Mouse (Mus musculus): ENCODE data around the gene Atp2a2.

Gene Atp2a2

GRCm38 (mm10) chr5:122502077-122502941 is at the start of gene Atp2a2:
Gene Atp2a2, minus strand, starts transcription at chr5:122502225.
- DNase-seq (ENCODE audit: low read depth, low spot score): peak; percentile 93
- no peaks in the 10 kb centered on the region for H3K27me3 ChIP-seq (ENCODE audit: control insufficient read depth, insufficient read depth, low read length, poor library complexity, severe bottlenecking)

DNA sequence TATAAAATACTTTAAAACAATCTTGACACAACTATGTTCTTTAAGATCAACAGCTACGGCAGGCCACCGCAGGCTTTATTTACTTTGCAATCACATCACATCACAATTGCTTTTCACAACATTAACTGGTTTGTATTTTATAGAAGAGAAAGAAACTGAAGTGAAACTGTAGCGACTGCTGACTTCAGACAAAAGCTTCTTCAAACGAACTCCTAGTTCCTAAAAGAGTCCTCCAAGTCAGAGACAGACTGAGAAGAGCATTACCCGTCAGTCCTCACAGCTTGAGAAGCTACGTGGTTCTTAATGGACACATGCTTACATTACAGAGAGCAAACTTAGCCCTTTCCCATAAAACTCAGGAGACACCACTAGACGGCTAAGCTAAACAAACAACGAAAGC is 48.4 kb upstream of the Atp2a2 start:
- Histone ChIP-seq H3K27me3 (ENCODE audit: control insufficient read depth, insufficient read depth, low read length, poor library complexity, severe bottlenecking) (no peaks in the 10 kb centered on the region), H3K36me3 (ENCODE audit: control insufficient read depth, insufficient read depth, low read length, poor library complexity, severe bottlenecking) (no peaks in the 10 kb centered on the region)
- no peak for DNase-seq (ENCODE audit: low read depth, low spot score)

More at GRCm38 (mm10) chr5:122502077-122502941, at the start of gene Atp2a2:
- peaks cover 2% of the 10 kb centered on the region for H3K36me3 ChIP-seq (ENCODE audit: control insufficient read depth, insufficient read depth, low read length, poor library complexity, severe bottlenecking)

- peak; percentile 6 for DNase-seq (ENCODE audit: low read depth, low spot score)
- H3K36me3 ChIP-seq (ENCODE audit: control insufficient read depth, insufficient read depth, low read length, poor library complexity, severe bottlenecking): no peaks in the 10 kb centered on the region
- H3K27me3 ChIP-seq (ENCODE audit: control insufficient read depth, insufficient read depth, low read length, poor library complexity, severe bottlenecking): no peaks in the 10 kb centered on the region
Measured at GRCm38 (mm10) chr5:122548671-122549070, 46.6 kb upstream of the Atp2a2 start.

DNA sequence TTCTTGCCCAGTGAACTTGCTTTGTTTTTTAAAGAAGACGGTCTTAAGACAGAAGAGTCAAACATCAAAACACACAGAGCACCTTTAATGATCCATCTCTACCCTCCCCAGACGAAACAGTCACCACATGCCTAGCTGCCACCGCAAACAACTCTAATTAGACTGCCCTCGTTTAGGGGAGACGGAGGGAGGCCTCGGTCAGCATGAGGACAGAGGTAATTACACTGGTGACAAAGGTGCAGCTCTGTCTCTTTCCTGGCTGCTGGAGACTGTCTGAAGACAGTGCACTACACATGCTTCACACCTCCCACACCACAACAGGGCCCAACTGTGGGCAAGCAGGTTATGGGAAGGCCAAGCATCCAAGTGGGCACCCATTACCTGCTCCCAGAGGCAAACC is 45.8 kb upstream of the Atp2a2 start:
- no peaks in the 10 kb centered on the region for H3K27me3 ChIP-seq (ENCODE audit: control insufficient read depth, insufficient read depth, low read length, poor library complexity, severe bottlenecking)
- no peaks in the 10 kb centered on the region for H3K36me3 ChIP-seq (ENCODE audit: control insufficient read depth, insufficient read depth, low read length, poor library complexity, severe bottlenecking)
- no peak for DNase-seq (ENCODE audit: low read depth, low spot score)

- H3K27me3 ChIP-seq (ENCODE audit: control insufficient read depth, insufficient read depth, low read length, poor library complexity, severe bottlenecking): no peaks in the 10 kb centered on the region
- H3K36me3 ChIP-seq (ENCODE audit: control insufficient read depth, insufficient read depth, low read length, poor library complexity, severe bottlenecking): no peaks in the 10 kb centered on the region
- peak; percentile 26 for DNase-seq (ENCODE audit: low read depth, low spot score)
Measured at GRCm38 (mm10) chr5:122547251-122547714, 45.3 kb upstream of the Atp2a2 start.

DNA sequence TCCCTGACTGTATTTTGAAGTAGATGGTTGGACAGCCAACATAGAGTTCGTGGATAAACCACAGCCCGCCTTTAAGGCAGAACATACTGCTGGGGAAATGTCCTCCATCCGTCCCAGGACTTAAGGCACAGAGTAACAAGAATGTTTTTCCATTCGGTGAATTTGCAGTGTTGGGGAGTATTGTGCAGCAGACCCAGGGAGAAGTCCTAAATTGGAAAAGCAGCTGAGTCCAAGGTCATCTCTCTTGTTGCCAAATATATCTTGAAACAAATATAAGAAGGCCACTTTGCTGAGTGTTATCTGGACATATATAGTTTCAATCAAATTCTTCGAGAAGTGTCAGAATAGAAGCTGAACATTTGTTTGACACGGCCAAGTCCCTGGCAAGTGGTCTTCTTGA is 41.4 kb upstream of the Atp2a2 start:
- Histone ChIP-seq H3K36me3 (ENCODE audit: control insufficient read depth, insufficient read depth, low read length, poor library complexity, severe bottlenecking) (no peaks in the 10 kb centered on the region), H3K27me3 (ENCODE audit: control insufficient read depth, insufficient read depth, low read length, poor library complexity, severe bottlenecking) (no peaks in the 10 kb centered on the region)
- DNase-seq (ENCODE audit: low read depth, low spot score): no peak

- DNase-seq (ENCODE audit: low read depth, low spot score): no peak
- H3K36me3 ChIP-seq (ENCODE audit: control insufficient read depth, insufficient read depth, low read length, poor library complexity, severe bottlenecking): no peaks in the 10 kb centered on the region
Measured at GRCm38 (mm10) chr5:122541871-122542270, 39.8 kb upstream of the Atp2a2 start.

GRCm38 (mm10) chr5:122538077-122538476 is 36.1 kb upstream of the Atp2a2 start:
- Histone ChIP-seq H3K27me3 (ENCODE audit: control insufficient read depth, insufficient read depth, low read length, poor library complexity, severe bottlenecking) (no peaks in the 10 kb centered on the region), H3K36me3 (ENCODE audit: control insufficient read depth, insufficient read depth, low read length, poor library complexity, severe bottlenecking) (no peaks in the 10 kb centered on the region)
- no peak for DNase-seq (ENCODE audit: low read depth, low spot score)

More at GRCm38 (mm10) chr5:122541871-122542270, 39.8 kb upstream of the Atp2a2 start:
- no peaks in the 10 kb centered on the region for H3K27me3 ChIP-seq (ENCODE audit: control insufficient read depth, insufficient read depth, low read length, poor library complexity, severe bottlenecking)

DNA sequence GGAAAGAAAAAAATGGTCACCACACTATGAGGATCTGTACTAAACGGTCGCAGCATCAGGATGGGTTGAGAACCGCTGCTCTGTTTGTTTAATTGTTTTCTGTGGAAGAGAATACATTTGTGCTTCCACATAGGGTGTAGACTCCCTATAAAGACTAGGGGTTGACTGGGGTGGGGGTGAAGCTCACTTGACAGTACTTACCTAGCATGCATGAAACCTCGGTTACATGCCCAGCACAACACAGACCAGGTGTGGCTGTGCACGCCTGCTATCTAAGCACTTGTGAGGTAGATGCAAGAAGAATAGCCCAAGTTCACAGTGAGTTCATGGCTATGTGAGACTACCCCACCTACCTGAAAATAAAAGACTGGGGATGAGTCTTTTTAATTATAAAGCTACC is 35.6 kb upstream of the Atp2a2 start:
- DNase-seq (ENCODE audit: low read depth, low spot score): no peak
- no peaks in the 10 kb centered on the region for H3K36me3 ChIP-seq (ENCODE audit: control insufficient read depth, insufficient read depth, low read length, poor library complexity, severe bottlenecking)
- no peaks in the 10 kb centered on the region for H3K27me3 ChIP-seq (ENCODE audit: control insufficient read depth, insufficient read depth, low read length, poor library complexity, severe bottlenecking)

DNA sequence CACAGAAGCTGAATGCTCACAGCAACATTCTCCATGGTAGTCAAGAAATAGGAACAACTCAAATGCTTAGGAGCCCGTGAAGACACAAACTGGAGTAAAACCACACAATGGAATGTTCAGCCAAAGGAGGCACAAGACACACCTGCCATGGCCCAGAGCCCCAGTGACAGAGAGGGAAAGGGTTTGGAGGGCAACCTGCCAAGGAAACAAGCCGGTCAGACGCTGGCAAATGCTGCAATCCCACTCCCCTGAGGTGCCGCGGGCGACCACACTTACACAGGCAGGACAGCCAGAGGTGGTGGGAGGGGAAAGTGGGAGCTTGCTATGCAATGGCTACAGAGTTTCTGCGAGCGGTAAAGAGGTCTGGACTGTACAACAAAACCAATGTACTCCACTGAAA is 31.9 kb upstream of the Atp2a2 start:
- DNase-seq (ENCODE audit: low read depth, low spot score): no peak
- H3K36me3 ChIP-seq (ENCODE audit: control insufficient read depth, insufficient read depth, low read length, poor library complexity, severe bottlenecking): no peaks in the 10 kb centered on the region
- no peaks in the 10 kb centered on the region for H3K27me3 ChIP-seq (ENCODE audit: control insufficient read depth, insufficient read depth, low read length, poor library complexity, severe bottlenecking)

DNA sequence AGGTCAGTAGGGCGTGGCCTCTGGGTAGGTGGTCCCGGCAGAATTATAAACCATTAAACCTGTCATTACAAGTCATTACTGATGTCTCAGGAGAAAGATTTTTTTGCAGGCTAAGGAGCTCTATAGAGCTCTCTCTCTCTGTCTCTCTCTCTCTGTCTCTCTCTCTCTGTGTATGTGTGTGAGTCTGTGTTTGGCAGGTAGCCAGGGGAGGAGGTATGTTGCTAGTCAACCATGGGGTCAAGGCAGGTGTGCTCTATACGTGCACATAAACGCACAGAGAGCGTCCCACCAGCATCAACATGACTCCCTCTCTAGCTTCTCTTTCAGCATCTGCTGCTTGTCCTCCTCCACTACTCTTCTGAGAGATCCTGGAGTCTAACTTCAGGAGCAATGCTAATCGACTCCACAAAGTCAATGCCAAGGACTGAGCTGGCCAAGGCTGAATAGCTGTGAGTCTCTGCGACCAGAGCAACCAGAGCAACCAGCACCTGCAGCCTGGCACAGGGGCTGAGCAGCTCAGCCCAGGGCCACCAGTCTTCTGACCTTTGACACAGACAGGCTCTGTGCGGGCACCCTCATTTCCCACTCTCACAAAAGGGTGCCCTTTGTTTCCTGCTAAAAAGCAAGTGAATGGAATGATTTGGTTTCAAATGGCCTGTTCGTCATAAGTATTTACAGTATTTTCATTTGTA is 28.0 kb upstream of the Atp2a2 start:
- DNase-seq (ENCODE audit: low read depth, low spot score): no peak
- Histone ChIP-seq H3K36me3 (ENCODE audit: control insufficient read depth, insufficient read depth, low read length, poor library complexity, severe bottlenecking) (no peaks in the 10 kb centered on the region), H3K27me3 (ENCODE audit: control insufficient read depth, insufficient read depth, low read length, poor library complexity, severe bottlenecking) (no peaks in the 10 kb centered on the region)

GRCm38 (mm10) chr5:122529316-122529715 is 27.3 kb upstream of the Atp2a2 start:
- no peaks in the 10 kb centered on the region for H3K36me3 ChIP-seq (ENCODE audit: control insufficient read depth, insufficient read depth, low read length, poor library complexity, severe bottlenecking)
- DNase-seq (ENCODE audit: low read depth, low spot score): no peak
- H3K27me3 ChIP-seq (ENCODE audit: control insufficient read depth, insufficient read depth, low read length, poor library complexity, severe bottlenecking): no peaks in the 10 kb centered on the region

- no peaks in the 10 kb centered on the region for H3K27me3 ChIP-seq (ENCODE audit: control insufficient read depth, insufficient read depth, low read length, poor library complexity, severe bottlenecking)
- no peak for DNase-seq (ENCODE audit: low read depth, low spot score)
- H3K36me3 ChIP-seq (ENCODE audit: control insufficient read depth, insufficient read depth, low read length, poor library complexity, severe bottlenecking): no peaks in the 10 kb centered on the region
Measured at GRCm38 (mm10) chr5:122528591-122528990, 26.6 kb upstream of the Atp2a2 start.

DNA sequence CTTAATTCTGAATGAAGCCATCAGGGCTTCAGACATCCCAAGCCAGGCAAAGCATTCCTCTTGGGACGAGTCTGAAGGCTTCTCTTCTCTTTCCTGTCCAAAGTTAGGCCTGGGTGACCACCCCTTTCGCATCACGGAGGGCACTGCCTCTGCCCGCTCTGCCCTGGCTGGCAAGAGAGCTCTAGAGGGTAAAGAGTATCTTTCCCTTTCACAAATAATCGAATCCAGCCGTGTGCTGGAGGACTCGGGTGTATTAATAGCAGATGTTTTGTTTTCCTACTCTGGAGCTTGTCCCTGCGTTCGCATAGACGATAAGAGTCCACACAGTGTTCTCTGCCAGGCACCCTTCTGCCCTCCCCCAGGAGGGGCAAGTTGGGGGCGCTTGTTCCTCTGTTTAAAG is 25.7 kb upstream of the Atp2a2 start:
- H3K27me3 ChIP-seq (ENCODE audit: control insufficient read depth, insufficient read depth, low read length, poor library complexity, severe bottlenecking): no peaks in the 10 kb centered on the region
- DNase-seq (ENCODE audit: low read depth, low spot score): no peak
- no peaks in the 10 kb centered on the region for H3K36me3 ChIP-seq (ENCODE audit: control insufficient read depth, insufficient read depth, low read length, poor library complexity, severe bottlenecking)

Data from splenic B cell, adult 2 months (primary cell).